Mouse (Mus musculus): ENCODE data around the gene Dapk2.
"Not testable (repeated sequence)": the region's sequence is repeated elsewhere in the genome, so short reads cannot be mapped to it uniquely, and the experiment has no call there.

Dapk2 gene

GRCm38 (mm10) chr9:66280496-66280895, 122.5 kb downstream of the Dapk2 start:
- no peak for DNase-seq

- no peak for DNase-seq
Observed at GRCm38 (mm10) chr9:66281501-66281951, 123.5 kb downstream of the Dapk2 start.

GRCm38 (mm10) chr9:66282582-66282981, 124.6 kb downstream of the Dapk2 start:
- DNase-seq, result no peak

- DNase-seq, result peak; percentile 84 to 93
Observed at GRCm38 (mm10) chr9:66283565-66284203, 125.7 kb downstream of the Dapk2 start.

- not testable (repeated sequence) for DNase-seq
Observed at GRCm38 (mm10) chr9:66285241-66285640, 127.2 kb downstream of the Dapk2 start.

GRCm38 (mm10) chr9:66285901-66286300, 127.9 kb downstream of the Dapk2 start:
- DNase-seq, result no peak

- no peak for DNase-seq
Observed at GRCm38 (mm10) chr9:66290727-66291126, 132.7 kb downstream of the Dapk2 start.

- DNase-seq, result no peak
Observed at GRCm38 (mm10) chr9:66293319-66293718, 135.3 kb downstream of the Dapk2 start.

GRCm38 (mm10) chr9:66294227-66294626, 136.2 kb downstream of the Dapk2 start:
- DNase-seq, result no peak

- no peak for DNase-seq
Observed at GRCm38 (mm10) chr9:66294980-66295410, 137.0 kb downstream of the Dapk2 start.

GRCm38 (mm10) chr9:66295577-66296120, 137.6 kb downstream of the Dapk2 start:
- DNase-seq, result no peak

- DNase-seq, result no peak
Observed at GRCm38 (mm10) chr9:66298783-66299182, 140.8 kb downstream of the Dapk2 start.

GRCm38 (mm10) chr9:66300448-66301027, 142.5 kb downstream of the Dapk2 start:
- no peak for DNase-seq

- no peak for DNase-seq
Observed at GRCm38 (mm10) chr9:66304320-66305090, 146.5 kb downstream of the Dapk2 start.

- DNase-seq, result peak; percentile 65 to 72
Observed at GRCm38 (mm10) chr9:66305121-66306112, 147.4 kb downstream of the Dapk2 start.

- DNase-seq, result no peak
Observed at GRCm38 (mm10) chr9:66306414-66306813, 148.4 kb downstream of the Dapk2 start.

- DNase-seq, result no peak
Observed at GRCm38 (mm10) chr9:66307341-66307740, 149.3 kb downstream of the Dapk2 start.

- no peak for DNase-seq
Observed at GRCm38 (mm10) chr9:66308741-66309140, 150.7 kb downstream of the Dapk2 start.

- peak in 1 of 2 experiments; percentile 28 for DNase-seq
Observed at GRCm38 (mm10) chr9:66311458-66311857, 153.4 kb downstream of the Dapk2 start.

- DNase-seq, result no peak
Observed at GRCm38 (mm10) chr9:66316603-66317002, 158.6 kb downstream of the Dapk2 start.

Data from cerebellum, postnatal 25 days (tissue).